Mouse (Mus musculus) mesoderm, embryonic 11.5 days (tissue): ENCODE data around the gene D430041D05Rik.
A peak's percentile ranks its signal among the peaks of the same experiment; 100 is the strongest.

Experiments
- DNase-seq: peaks from one replicate; pipeline ENCODE4 v3.0.0-alpha.2; 2012; ENCODE audit warnings: low read depth, low spot score

Gene D430041D05Rik

GRCm38 (mm10) chr2:104192401-104193141 is 218.2 kb downstream of the D430041D05Rik start:
- DNase-seq = no peak

- no peak for DNase-seq
Measured at GRCm38 (mm10) chr2:104191723-104192122, 219.1 kb downstream of the D430041D05Rik start.

DNA sequence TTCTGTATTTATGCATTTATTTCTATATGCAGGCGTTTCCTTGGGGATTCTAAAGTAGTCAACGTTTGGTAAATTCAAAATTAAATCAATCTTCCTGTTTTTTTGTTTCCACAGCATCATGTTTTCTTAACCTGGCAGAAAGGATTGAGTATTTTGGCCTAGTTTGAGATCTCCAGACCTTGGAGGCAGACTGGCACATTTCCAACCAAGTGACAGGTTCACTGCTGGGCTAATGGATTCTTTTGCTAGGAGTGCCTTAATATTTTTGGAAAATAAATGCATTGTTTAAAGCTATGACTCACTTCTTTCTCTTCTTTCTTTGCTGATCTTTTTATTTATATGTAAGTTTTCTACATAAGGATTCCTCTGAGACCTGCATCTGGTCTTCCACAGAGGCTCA is 222.0 kb downstream of the D430041D05Rik start:
- no peak for DNase-seq

DNA sequence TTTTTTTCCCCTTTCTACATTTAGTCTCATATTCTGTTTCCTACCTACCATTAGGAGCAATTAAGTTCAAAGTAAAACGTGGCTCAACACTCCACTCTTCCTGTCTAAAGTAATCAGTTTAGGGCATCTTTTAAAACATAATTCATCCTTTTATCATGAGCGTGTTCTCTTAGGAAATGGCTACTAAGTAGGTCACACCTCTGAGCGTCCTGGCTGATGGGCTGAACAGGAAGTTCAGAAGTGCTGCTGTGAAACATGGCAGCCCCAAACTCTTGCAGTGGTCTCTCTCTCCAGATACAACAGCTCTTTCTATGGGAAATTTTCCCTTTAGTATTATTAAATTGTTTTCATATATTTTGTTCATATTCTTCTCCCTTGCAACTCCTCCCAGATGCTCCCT is 223.7 kb downstream of the D430041D05Rik start:
- DNase-seq = no peak

DNA sequence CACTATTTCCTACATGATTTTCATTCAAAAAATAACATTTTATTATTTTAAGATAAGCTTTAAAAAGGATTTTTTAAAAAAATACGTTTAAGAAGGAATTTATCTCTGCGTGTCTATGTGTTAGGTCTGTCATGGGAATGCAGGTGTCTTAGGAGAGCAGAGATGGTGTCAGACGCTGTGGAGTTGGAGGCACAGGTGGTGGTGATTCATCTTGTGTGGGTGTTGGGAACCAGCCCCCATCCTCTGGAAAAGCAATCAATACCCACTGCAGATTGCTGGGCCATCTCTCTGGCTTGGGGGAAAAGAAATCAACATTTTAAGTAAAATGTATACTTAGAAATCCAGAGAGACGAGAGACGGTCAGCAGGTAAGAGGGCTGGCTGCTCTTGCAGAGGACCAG is 225.2 kb downstream of the D430041D05Rik start:
- no peak for DNase-seq

GRCm38 (mm10) chr2:104184296-104184695 is 226.5 kb downstream of the D430041D05Rik start:
- DNase-seq = no peak

DNA sequence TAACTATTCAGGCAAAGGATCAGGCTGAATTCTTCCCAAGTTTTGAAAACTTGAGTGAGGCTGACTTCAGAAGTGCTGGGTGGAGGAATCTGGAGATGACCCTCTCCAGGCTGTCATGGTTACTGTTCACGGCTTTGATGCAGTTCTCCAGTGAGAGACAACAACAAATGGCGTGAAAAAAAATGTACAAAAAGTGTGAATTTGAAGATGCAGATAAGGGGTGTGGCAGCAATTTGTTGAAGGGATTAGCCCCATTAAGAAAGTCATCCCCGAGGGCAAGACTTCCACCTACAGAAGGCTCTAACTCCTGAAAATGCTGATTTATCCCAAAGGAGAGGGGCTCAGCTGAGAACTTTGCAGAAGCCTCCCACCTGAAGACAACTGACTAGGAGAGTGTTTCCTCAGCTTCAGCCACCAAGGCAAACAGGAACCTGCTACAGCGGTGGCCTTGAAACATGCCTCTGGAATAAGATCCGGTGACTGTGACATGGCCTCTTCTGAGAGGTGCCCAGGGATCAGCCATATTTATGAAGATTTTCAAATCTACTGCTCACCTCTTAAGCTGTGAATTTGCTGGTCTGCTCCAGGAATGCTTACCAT is 227.5 kb downstream of the D430041D05Rik start:
- no peak for DNase-seq

- no peak for DNase-seq
Measured at GRCm38 (mm10) chr2:104179636-104180035, 231.2 kb downstream of the D430041D05Rik start.

DNA sequence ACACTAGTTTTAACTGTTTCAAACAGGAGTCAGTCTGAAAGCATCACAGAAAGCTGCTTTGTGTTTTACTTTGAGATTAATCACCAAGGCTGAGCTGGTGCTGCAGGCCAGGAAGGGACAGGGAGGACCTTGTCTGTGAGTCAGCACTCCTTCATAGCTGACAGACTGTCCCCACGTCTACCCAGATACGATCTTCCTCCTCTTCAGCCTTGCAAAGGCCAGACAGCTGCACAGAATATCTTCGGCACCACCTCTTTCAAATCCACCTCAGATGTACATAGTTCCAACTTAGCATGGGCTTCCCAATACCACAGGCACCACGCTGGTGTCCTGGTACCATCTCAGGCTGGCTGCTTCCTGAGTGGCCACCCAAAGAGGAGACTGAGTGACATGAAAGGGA is 232.6 kb downstream of the D430041D05Rik start:
- no peak for DNase-seq

- DNase-seq = peak; percentile 10
Measured at GRCm38 (mm10) chr2:104176979-104177704, 233.7 kb downstream of the D430041D05Rik start.

- no peak for DNase-seq
Measured at GRCm38 (mm10) chr2:104176166-104176978, 234.4 kb downstream of the D430041D05Rik start.

DNA sequence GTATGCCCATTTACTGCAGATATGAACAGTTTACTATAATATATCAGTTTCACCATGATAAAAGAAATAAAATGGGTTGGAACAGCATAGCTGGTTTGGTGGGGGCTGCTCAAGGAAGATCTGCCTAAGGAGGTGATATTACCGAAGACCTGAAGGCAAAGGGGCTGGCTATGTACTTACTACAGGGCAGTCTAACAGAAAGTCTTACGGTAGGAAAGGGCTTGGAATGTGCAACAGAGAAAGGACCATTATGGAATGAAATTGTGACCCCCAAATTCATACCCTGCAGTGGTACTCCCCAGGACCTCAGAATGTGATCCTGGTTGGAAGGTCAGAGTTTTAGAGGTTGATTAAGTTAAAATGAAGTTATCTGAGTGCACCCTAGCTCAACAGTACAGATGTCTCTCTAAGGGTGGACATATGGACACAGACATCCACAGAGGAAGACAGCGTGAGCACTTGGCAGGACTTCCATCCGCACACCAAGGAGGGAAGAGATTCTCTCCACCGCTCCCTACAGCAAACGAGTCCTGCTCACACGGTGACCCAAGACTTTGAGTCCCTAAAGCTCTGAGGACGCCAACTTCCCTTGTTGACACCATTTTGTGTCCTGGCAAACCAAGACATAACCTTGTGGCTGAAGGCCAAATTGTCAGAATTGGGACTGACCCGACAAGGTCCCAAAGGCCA is 235.2 kb downstream of the D430041D05Rik start:
- DNase-seq = no peak

DNA sequence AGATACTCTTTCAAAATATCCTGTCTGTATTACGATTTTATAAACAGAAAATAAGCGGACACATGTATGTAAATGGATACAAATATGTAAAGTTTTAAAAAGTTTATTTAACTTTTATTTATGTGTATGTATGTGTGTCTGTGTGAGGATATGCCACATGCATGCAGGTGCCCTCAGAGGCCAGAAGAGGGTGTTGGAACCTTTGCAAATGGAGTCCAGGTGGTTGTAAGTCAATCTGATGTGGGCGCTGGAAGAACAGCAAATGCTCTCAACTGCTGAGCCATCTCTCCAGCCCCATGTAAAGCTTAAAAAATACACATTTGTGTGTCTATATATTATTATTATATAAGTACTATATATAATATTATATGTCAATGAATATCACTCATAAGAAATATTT is 237.4 kb downstream of the D430041D05Rik start:
- DNase-seq = no peak

DNA sequence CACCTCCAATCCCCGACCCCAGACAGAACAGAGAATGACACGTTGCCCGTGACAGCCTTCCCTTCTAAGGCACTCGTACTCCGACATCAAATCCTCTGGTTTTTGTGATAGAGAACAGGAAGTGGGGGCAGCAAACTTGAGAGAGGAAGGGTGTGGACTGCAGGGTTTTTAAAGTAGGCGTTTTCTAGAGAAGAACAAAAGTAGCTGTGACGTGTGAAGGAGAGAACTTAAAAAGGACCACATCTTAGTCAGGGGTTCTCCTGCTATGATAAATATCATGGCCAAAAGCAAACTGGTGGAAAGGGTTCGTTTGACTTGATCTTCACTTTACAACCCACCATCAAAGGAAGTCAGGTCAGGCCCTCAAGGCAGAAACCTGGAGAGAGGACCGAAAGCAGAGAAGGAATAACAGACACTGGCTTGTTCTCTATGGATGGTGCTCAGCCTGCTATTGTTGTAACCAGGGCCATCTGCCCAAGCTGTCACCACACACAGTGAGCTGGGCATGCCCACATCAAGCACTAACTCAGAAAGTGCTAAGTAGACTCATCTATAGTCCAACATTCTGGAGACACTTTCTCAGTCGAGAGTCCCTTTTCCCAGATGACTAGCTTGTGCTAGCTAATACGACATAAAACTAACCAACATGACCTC is 238.0 kb downstream of the D430041D05Rik start:
- DNase-seq = no peak

- DNase-seq = no peak
Measured at GRCm38 (mm10) chr2:104168186-104168896, 242.5 kb downstream of the D430041D05Rik start.

- no peak for DNase-seq
Measured at GRCm38 (mm10) chr2:104167765-104168164, 243.0 kb downstream of the D430041D05Rik start.

GRCm38 (mm10) chr2:104165631-104166030 is 245.2 kb downstream of the D430041D05Rik start:
- DNase-seq = no peak

GRCm38 (mm10) chr2:104163978-104164487 is 246.8 kb downstream of the D430041D05Rik start:
- DNase-seq = no peak

- DNase-seq = no peak
Measured at GRCm38 (mm10) chr2:104163418-104163817, 247.4 kb downstream of the D430041D05Rik start.

GRCm38 (mm10) chr2:104157831-104158230 is 253.0 kb downstream of the D430041D05Rik start:
- DNase-seq = no peak
